Mouse (Mus musculus) midbrain, embryonic 11.5 days (tissue): ENCODE measurements around the gene Crhr2. TPM values are rescaled to one million over a fixed set of nuclear protein-coding genes. Genes with fewer than 3 reads are reported as not detected.

Source experiments
- ATAC-seq: fragments of 200-750 bp; cut with Nextera tagmentation; 2 replicates; pipeline ENCODE4 v1.8.0; 2017; ENCODE audit warnings: moderate TSS enrichment, moderate library complexity; ENCODE audit not compliant: low FRiP score
- DNase-seq: peaks from one replicate; pipeline ENCODE4 v3.0.0; 2015; ENCODE audit warnings: low spot score; ENCODE audit errors: missing footprints
- H3K27ac ChIP-seq: fragments of 300-500 bp; sonication (generic); 2 replicates; pipeline ENCODE4 v1.5.1; 2014; ENCODE audit warnings: low read depth, low read length
- H3K27me3 ChIP-seq: fragments of 300-500 bp; sonication (generic); 2 replicates; pipeline ENCODE4 v1.6.1; 2014; ENCODE audit warnings: mild to moderate bottlenecking, low read length, moderate library complexity, mixed read lengths; ENCODE audit not compliant: control insufficient read depth, insufficient read depth
- H3K36me3 ChIP-seq: fragments of 300-500 bp; sonication (generic); 2 replicates; pipeline ENCODE4 v1.6.1; 2014; ENCODE audit warnings: mild to moderate bottlenecking, low read length, moderate library complexity, mixed read lengths; ENCODE audit not compliant: control insufficient read depth, insufficient read depth
- H3K4me1 ChIP-seq: fragments of 300-500 bp; sonication (generic); 2 replicates; pipeline ENCODE4 v1.6.1; 2014; ENCODE audit warnings: low read length; ENCODE audit not compliant: control insufficient read depth, insufficient read depth
- H3K4me2 ChIP-seq: fragments of 300-500 bp; sonication (generic); 2 replicates; pipeline ENCODE4 v1.6.1; 2014; ENCODE audit warnings: mild to moderate bottlenecking, moderate library complexity
- H3K4me3 ChIP-seq: fragments of 300-500 bp; sonication (generic); 2 replicates; pipeline ENCODE4 v1.5.1; 2014; ENCODE audit warnings: low read depth, low read length
- H3K9ac ChIP-seq: fragments of 300-500 bp; sonication (generic); 2 replicates; pipeline ENCODE4 v1.6.1; 2014; ENCODE audit warnings: low read length
- H3K9me3 ChIP-seq: fragments of 300-500 bp; sonication (generic); 2 replicates; pipeline ENCODE4 v1.6.1; 2016; ENCODE audit warnings: low read length; ENCODE audit not compliant: control insufficient read depth
- WGBS: fragments of 180-500 bp; shearing (Covaris S2); extraction: QIAGEN DNeasy Blood & Tissue Kit; methylation state at CpG from one replicate; pipeline ENCODE4 v1.1.7; 2014; 5-methylcytosine and 5-hydroxymethylcytosine counted together
- polyA plus RNA-seq: library from polyadenylated mRNA; unstranded; fragments of >200 nt; fragmentation: Nextera tagmentation; extraction: Ambion mirVana; gene quantifications from 2 replicates; pipeline ENCODE4 v1.2.1, GENCODE M21; 2014

Gene Crhr2
- polyA plus RNA-seq, 1 experiment from 2014 or later, result 0.22 TPM

DNA sequence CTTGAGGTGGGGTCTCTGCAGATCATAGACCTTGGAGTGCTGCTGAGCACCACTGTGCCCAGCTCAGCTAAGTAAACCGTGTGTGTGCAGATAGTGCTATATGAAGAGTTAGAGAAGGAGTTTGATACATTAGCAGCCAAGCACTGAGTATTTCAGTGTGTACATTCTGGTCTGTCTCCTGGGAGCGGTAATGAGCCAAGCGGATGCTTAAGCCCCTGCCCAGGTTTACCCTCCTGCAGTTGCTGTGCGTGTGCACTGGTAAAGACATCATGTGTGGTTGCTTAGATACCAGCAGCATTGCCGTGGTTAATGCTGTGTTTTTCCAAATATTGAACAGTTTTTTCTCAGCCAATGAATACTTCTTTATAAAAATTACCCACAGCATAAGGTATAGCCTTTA is 88.3 kb downstream of the Crhr2 start:
- DNase-seq (peak; percentile 68), ATAC-seq (no peak)
- peaks cover 5% of the 10 kb centered on the region for H3K4me1 ChIP-seq
- H3K9ac ChIP-seq, result no peak overlapping the region
- no peak overlapping the region for H3K4me3 ChIP-seq
- no peaks in the 10 kb centered on the region for H3K27me3 ChIP-seq
- H3K27ac ChIP-seq, result no peak overlapping the region
- H3K9me3 ChIP-seq, result no peaks in the 10 kb centered on the region
- 79% methylated on average over 5 of the region's 5 CpGs for WGBS
- no peak overlapping the region for H3K4me2 ChIP-seq
- no peaks in the 10 kb centered on the region for H3K36me3 ChIP-seq

DNA sequence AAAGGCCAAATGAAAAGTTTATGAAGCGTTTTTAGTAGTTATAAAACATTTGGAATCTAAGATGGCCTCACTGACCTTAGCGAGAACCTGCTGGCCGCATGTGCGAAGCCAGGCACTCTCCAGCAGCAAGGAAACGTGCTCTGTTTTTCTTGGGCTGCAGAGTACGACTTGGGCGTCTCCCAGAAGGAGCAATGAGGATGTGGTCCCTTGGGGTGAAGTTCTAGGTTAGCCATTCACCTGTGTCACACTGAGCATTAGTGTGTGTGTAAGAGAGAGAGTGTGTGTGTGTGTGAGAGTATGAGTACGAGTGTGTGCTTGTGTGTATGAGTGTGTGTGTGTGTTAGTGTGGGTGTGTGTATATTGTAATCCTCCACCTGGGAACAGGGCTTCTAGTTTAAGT is 89.6 kb downstream of the Crhr2 start:
- no peak overlapping the region for H3K27ac ChIP-seq
- 87% methylated on average over 8 of the region's 8 CpGs for WGBS
- ATAC-seq, result no peak

More for the DNA sequence above, 89.6 kb downstream of the Crhr2 start:
- no peak overlapping the region for H3K4me2 ChIP-seq
- peak; percentile 37 for DNase-seq
- H3K4me1 ChIP-seq, result peaks cover 11% of the 10 kb centered on the region
- H3K9me3 ChIP-seq, result no peaks in the 10 kb centered on the region
- H3K9ac ChIP-seq, result no peak overlapping the region
- no peaks in the 10 kb centered on the region for H3K27me3 ChIP-seq
- no peaks in the 10 kb centered on the region for H3K36me3 ChIP-seq
- no peak overlapping the region for H3K4me3 ChIP-seq

Other genes starting within 250 kb of the Crhr2 start
- 1.9 and 2.1 TPM in 2 replicates for gene Nod1, start 160.4 kb downstream of the Crhr2 start, polyA plus RNA-seq
- 12.9 and 14.4 TPM in 2 replicates for gene Ggct, start 140.1 kb downstream of the Crhr2 start, polyA plus RNA-seq
- 225 and 241 TPM in 2 replicates for gene Gars, start 95.0 kb downstream of the Crhr2 start, polyA plus RNA-seq
- 0.16 and 0.40 TPM in 2 replicates for gene Inmt, start 42.0 kb upstream of the Crhr2 start, polyA plus RNA-seq
- 20.0 and 24.2 TPM in 2 replicates for gene Mindy4, start 70.4 kb upstream of the Crhr2 start, polyA plus RNA-seq
- gene Aqp1, start 203.4 kb upstream of the Crhr2 start, polyA plus RNA-seq, result 0.38 and 0.48 TPM in 2 replicates
- gene Ghrhr, start 243.3 kb upstream of the Crhr2 start, polyA plus RNA-seq, result not detected in 2 replicates